Mouse (Mus musculus): Measurements from ENCODE around the gene 1700017N19Rik. TPM values are rescaled to one million over a fixed set of nuclear protein-coding genes. Genes with fewer than 3 reads are reported as not detected.
A peak's percentile ranks its signal among the peaks of the same experiment; 100 is the strongest.
"Not testable (repeated sequence)": the region's sequence is repeated elsewhere in the genome, so short reads cannot be mapped to it uniquely, and the experiment has no call there.

1700017N19Rik gene
- polyA plus RNA-seq (2014; fragmentation: Nextera tagmentation; extraction: Ambion mirVana), result not detected in 2 replicates

GRCm38 (mm10) chr10:100590323-100590722 lies at the start of gene 1700017N19Rik, which contains the start of gene 4930430F08Rik:
Gene 1700017N19Rik, plus strand, starts transcription at chr10:100590484.
Gene 4930430F08Rik, minus strand, starts transcription at chr10:100590423.
- Histone ChIP-seq H3K9ac (ENCODE audit: low read depth, low read length) (no peak within 1 kb of the TSS), H3K4me3 (ENCODE audit: low read length) (peak within 1 kb of the TSS; percentile 69), H3K9me3 (ENCODE audit: control insufficient read depth, low read length) (no peaks in the 10 kb centered on the region), H3K4me1 (ENCODE audit: control insufficient read depth, insufficient read depth, low read length) (peaks cover 5% of the 10 kb centered on the region; the same call in 1 of the 2 replicates), H3K27ac (ENCODE audit: low read depth, low read length) (no peak within 1 kb of the TSS), H3K36me3 (ENCODE audit: control insufficient read depth, insufficient read depth, low read length) (no peaks in the 10 kb centered on the region), H3K4me2 (replicated peaks; ENCODE audit: low read depth, low read length) (peak within 1 kb of the TSS; percentile 70), H3K27me3 (ENCODE audit: control insufficient read depth, insufficient read depth, low read length) (no peaks in the 10 kb centered on the region)
- WGBS, result 80% methylated on average over 1 of the region's 1 CpGs
- no peak for ATAC-seq (ENCODE audit: low FRiP score, low TSS enrichment)

GRCm38 (mm10) chr10:100556566-100557175 lies 33.6 kb upstream of the 1700017N19Rik start:
- no peak for ATAC-seq (ENCODE audit: low FRiP score, low TSS enrichment)
- no peak overlapping the region for H3K4me3 ChIP-seq (ENCODE audit: low read length)
- no peak overlapping the region for H3K4me2 ChIP-seq (replicated peaks; ENCODE audit: low read depth, low read length)
- no peaks in the 10 kb centered on the region for H3K9me3 ChIP-seq (ENCODE audit: control insufficient read depth, low read length)
- no peaks in the 10 kb centered on the region for H3K27me3 ChIP-seq (ENCODE audit: control insufficient read depth, insufficient read depth, low read length)
- no peak overlapping the region for H3K9ac ChIP-seq (ENCODE audit: low read depth, low read length)
- no peaks in the 10 kb centered on the region for H3K4me1 ChIP-seq (ENCODE audit: control insufficient read depth, insufficient read depth, low read length)
- whole genome bisulfite sequencing, result 92% methylated on average over 3 of the region's 3 CpGs
- no peaks in the 10 kb centered on the region; the same call in 1 of the 2 replicates for H3K36me3 ChIP-seq (ENCODE audit: control insufficient read depth, insufficient read depth, low read length)
- no peak overlapping the region for H3K27ac ChIP-seq (ENCODE audit: low read depth, low read length)

- H3K27ac ChIP-seq (ENCODE audit: low read depth, low read length); H3K36me3 ChIP-seq (ENCODE audit: control insufficient read depth, insufficient read depth, low read length); H3K9ac ChIP-seq (ENCODE audit: low read depth, low read length); H3K27me3 ChIP-seq (ENCODE audit: control insufficient read depth, insufficient read depth, low read length); H3K4me3 ChIP-seq (ENCODE audit: low read length); H3K4me1 ChIP-seq (ENCODE audit: control insufficient read depth, insufficient read depth, low read length); H3K9me3 ChIP-seq (ENCODE audit: control insufficient read depth, low read length); H3K4me2 ChIP-seq (replicated peaks; ENCODE audit: low read depth, low read length); ATAC-seq (ENCODE audit: low FRiP score, low TSS enrichment): not testable (repeated sequence)
- WGBS, result 90% methylated on average over 3 of the region's 3 CpGs
Observed at GRCm38 (mm10) chr10:100560194-100560883, 29.9 kb upstream of the 1700017N19Rik start.

GRCm38 (mm10) chr10:100564112-100564511 lies 26.2 kb upstream of the 1700017N19Rik start:
- no peaks in the 10 kb centered on the region for H3K4me1 ChIP-seq (ENCODE audit: control insufficient read depth, insufficient read depth, low read length)
- no peak overlapping the region for H3K27ac ChIP-seq (ENCODE audit: low read depth, low read length)
- no peak overlapping the region for H3K4me3 ChIP-seq (ENCODE audit: low read length)
- no peak overlapping the region for H3K4me2 ChIP-seq (replicated peaks; ENCODE audit: low read depth, low read length)
- H3K36me3 ChIP-seq (ENCODE audit: control insufficient read depth, insufficient read depth, low read length), result peaks cover 6% of the 10 kb centered on the region; the same call in 1 of the 2 replicates
- no peak overlapping the region for H3K9ac ChIP-seq (ENCODE audit: low read depth, low read length)
- WGBS, result 88% methylated on average over 3 of the region's 3 CpGs
- H3K9me3 ChIP-seq (ENCODE audit: control insufficient read depth, low read length), result no peaks in the 10 kb centered on the region
- ATAC-seq (ENCODE audit: low FRiP score, low TSS enrichment), result no peak
- no peaks in the 10 kb centered on the region for H3K27me3 ChIP-seq (ENCODE audit: control insufficient read depth, insufficient read depth, low read length)

GRCm38 (mm10) chr10:100571707-100572106 lies 18.6 kb upstream of the 1700017N19Rik start:
- no peak overlapping the region for H3K4me3 ChIP-seq (ENCODE audit: low read length)
- WGBS, result 92% methylated on average over 3 of the region's 3 CpGs

GRCm38 (mm10) chr10:100574505-100575149 lies 15.7 kb upstream of the 1700017N19Rik start:
- H3K9me3 ChIP-seq (ENCODE audit: control insufficient read depth, low read length), result no peaks in the 10 kb centered on the region
- no peak overlapping the region for H3K4me2 ChIP-seq (replicated peaks; ENCODE audit: low read depth, low read length)
- H3K4me3 ChIP-seq (ENCODE audit: low read length), result no peak overlapping the region
- H3K27ac ChIP-seq (ENCODE audit: low read depth, low read length), result no peak overlapping the region
- H3K9ac ChIP-seq (ENCODE audit: low read depth, low read length), result no peak overlapping the region
- no peaks in the 10 kb centered on the region for H3K27me3 ChIP-seq (ENCODE audit: control insufficient read depth, insufficient read depth, low read length)
- peaks cover 23% of the 10 kb centered on the region; the same call in 1 of the 2 replicates for H3K36me3 ChIP-seq (ENCODE audit: control insufficient read depth, insufficient read depth, low read length)
- H3K4me1 ChIP-seq (ENCODE audit: control insufficient read depth, insufficient read depth, low read length), result no peaks in the 10 kb centered on the region
- no peak for ATAC-seq (ENCODE audit: low FRiP score, low TSS enrichment)
- 91% methylated on average over 7 of the region's 7 CpGs for WGBS

More at GRCm38 (mm10) chr10:100571707-100572106, 18.6 kb upstream of the 1700017N19Rik start:
- no peak overlapping the region for H3K4me2 ChIP-seq (replicated peaks; ENCODE audit: low read depth, low read length)
- H3K4me1 ChIP-seq (ENCODE audit: control insufficient read depth, insufficient read depth, low read length), result no peaks in the 10 kb centered on the region
- peaks cover 26% of the 10 kb centered on the region; the same call in 1 of the 2 replicates for H3K36me3 ChIP-seq (ENCODE audit: control insufficient read depth, insufficient read depth, low read length)
- H3K9me3 ChIP-seq (ENCODE audit: control insufficient read depth, low read length), result no peaks in the 10 kb centered on the region
- H3K27ac ChIP-seq (ENCODE audit: low read depth, low read length), result no peak overlapping the region
- no peaks in the 10 kb centered on the region for H3K27me3 ChIP-seq (ENCODE audit: control insufficient read depth, insufficient read depth, low read length)
- no peak overlapping the region for H3K9ac ChIP-seq (ENCODE audit: low read depth, low read length)
- ATAC-seq (ENCODE audit: low FRiP score, low TSS enrichment), result no peak

- H3K4me2 ChIP-seq (replicated peaks; ENCODE audit: low read depth, low read length), result no peak overlapping the region
- WGBS, result 80% methylated on average over 7 of the region's 7 CpGs
- no peaks in the 10 kb centered on the region for H3K27me3 ChIP-seq (ENCODE audit: control insufficient read depth, insufficient read depth, low read length)
- H3K9me3 ChIP-seq (ENCODE audit: control insufficient read depth, low read length), result no peaks in the 10 kb centered on the region
- H3K4me3 ChIP-seq (ENCODE audit: low read length), result no peak overlapping the region
- no peaks in the 10 kb centered on the region for H3K4me1 ChIP-seq (ENCODE audit: control insufficient read depth, insufficient read depth, low read length)
- no peak overlapping the region for H3K9ac ChIP-seq (ENCODE audit: low read depth, low read length)
- no peak overlapping the region for H3K27ac ChIP-seq (ENCODE audit: low read depth, low read length)
- no peak for ATAC-seq (ENCODE audit: low FRiP score, low TSS enrichment)
- peaks cover 23% of the 10 kb centered on the region; the same call in 1 of the 2 replicates for H3K36me3 ChIP-seq (ENCODE audit: control insufficient read depth, insufficient read depth, low read length)
Observed at GRCm38 (mm10) chr10:100575294-100575693, 15.0 kb upstream of the 1700017N19Rik start.

GRCm38 (mm10) chr10:100584178-100584577 lies 6.1 kb upstream of the 1700017N19Rik start:
- ATAC-seq (ENCODE audit: low FRiP score, low TSS enrichment), result no peak

More at GRCm38 (mm10) chr10:100584178-100584577, 6.1 kb upstream of the 1700017N19Rik start:
- Histone ChIP-seq H3K4me2 (replicated peaks; ENCODE audit: low read depth, low read length) (no peak overlapping the region), H3K27ac (ENCODE audit: low read depth, low read length) (no peak overlapping the region), H3K9ac (ENCODE audit: low read depth, low read length) (no peak overlapping the region), H3K36me3 (ENCODE audit: control insufficient read depth, insufficient read depth, low read length) (no peaks in the 10 kb centered on the region; the same call in 1 of the 2 replicates), H3K9me3 (ENCODE audit: control insufficient read depth, low read length) (no peaks in the 10 kb centered on the region), H3K27me3 (ENCODE audit: control insufficient read depth, insufficient read depth, low read length) (no peaks in the 10 kb centered on the region), H3K4me3 (ENCODE audit: low read length) (no peak overlapping the region), H3K4me1 (ENCODE audit: control insufficient read depth, insufficient read depth, low read length) (peaks cover 5% of the 10 kb centered on the region; the same call in 1 of the 2 replicates)
- WGBS, result 92% methylated on average over 3 of the region's 3 CpGs
